Mouse (Mus musculus) hindbrain, embryonic 11.5 days (tissue): ENCODE results near the gene Ncam1. TPM values are rescaled to one million over a fixed set of nuclear protein-coding genes. Genes with fewer than 3 reads are reported as not detected.

Experiments used
- ATAC-seq: fragments of 200-750 bp; cut with Nextera tagmentation; 2 replicates; pipeline ENCODE4 v1.8.0; 2017; ENCODE audit warnings: mild to moderate bottlenecking, moderate TSS enrichment, moderate library complexity; ENCODE audit not compliant: low FRiP score
- DNase-seq: peaks from one replicate; pipeline ENCODE4 v3.0.0-alpha.2; 2015; ENCODE audit warnings: low spot score
- H3K27ac ChIP-seq: fragments of 300-500 bp; sonication (generic); 2 replicates; pipeline ENCODE4 v1.5.1; 2014; ENCODE audit warnings: mild to moderate bottlenecking, low read depth, low read length
- H3K27me3 ChIP-seq: fragments of 300-500 bp; sonication (generic); 2 replicates; pipeline ENCODE4 v1.6.1; 2014; ENCODE audit warnings: mild to moderate bottlenecking, low read length, moderate library complexity, mixed read lengths; ENCODE audit not compliant: control insufficient read depth, insufficient read depth
- H3K36me3 ChIP-seq: fragments of 300-500 bp; sonication (generic); 2 replicates; pipeline ENCODE4 v1.6.1; 2014; ENCODE audit warnings: mild to moderate bottlenecking, low read length, moderate library complexity, mixed read lengths; ENCODE audit not compliant: control insufficient read depth, insufficient read depth
- H3K4me1 ChIP-seq: fragments of 300-500 bp; sonication (generic); replicated peaks from 2 replicates; pipeline ENCODE4 v1.6.1; 2014; ENCODE audit warnings: low read length, mixed read lengths; ENCODE audit not compliant: control insufficient read depth, insufficient read depth
- H3K4me2 ChIP-seq: fragments of 300-500 bp; sonication (generic); replicated peaks from 2 replicates; pipeline ENCODE4 v1.6.1; 2014; ENCODE audit warnings: mild to moderate bottlenecking, low read depth, low read length
- H3K4me3 ChIP-seq: fragments of 300-500 bp; sonication (generic); 2 replicates; pipeline ENCODE4 v1.5.1; 2014; ENCODE audit warnings: low read depth, low read length
- H3K9ac ChIP-seq: fragments of 300-500 bp; sonication (generic); 2 replicates; pipeline ENCODE4 v1.6.1; 2014; ENCODE audit warnings: low read depth, low read length
- H3K9me3 ChIP-seq: fragments of 300-500 bp; sonication (generic); 2 replicates; pipeline ENCODE4 v1.6.1; 2016; ENCODE audit warnings: low read length; ENCODE audit not compliant: control insufficient read depth
- WGBS: fragments of 180-500 bp; shearing (Covaris S2); extraction: QIAGEN DNeasy Blood & Tissue Kit; methylation state at CpG from one replicate; pipeline ENCODE4 v1.1.7; 2014; 5-methylcytosine and 5-hydroxymethylcytosine counted together
- polyA plus RNA-seq: library from polyadenylated mRNA; unstranded; fragments of >200 nt; fragmentation: Nextera tagmentation; extraction: Ambion mirVana; gene quantifications from 2 replicates; pipeline ENCODE4 v1.2.1, GENCODE M21; 2014

Gene Ncam1
- polyA plus RNA-seq, 1 experiment from 2014 or later: 137 TPM

GRCm38 (mm10) chr9:49594876-49595634, 203.7 kb downstream of the Ncam1 start:
- peak; percentile 12 for DNase-seq
- no peak for ATAC-seq
- no peaks in the 10 kb centered on the region for H3K27me3 ChIP-seq
- no peaks in the 10 kb centered on the region for H3K9me3 ChIP-seq
- H3K4me1 ChIP-seq: no peaks in the 10 kb centered on the region; the same call in 1 of the 2 replicates
- H3K4me3 ChIP-seq: no peak overlapping the region
- H3K27ac ChIP-seq: peak overlapping the region; percentile 39
- no peak overlapping the region for H3K4me2 ChIP-seq
- H3K36me3 ChIP-seq: no peaks in the 10 kb centered on the region
- WGBS: 46% methylated on average over 7 of the region's 7 CpGs
- peak overlapping the region; percentile 7; the same call in 1 of the 2 replicates for H3K9ac ChIP-seq

- peak; percentile 40 for DNase-seq
- Histone ChIP-seq H3K9ac (no peak overlapping the region), H3K4me3 (no peak overlapping the region), H3K9me3 (no peaks in the 10 kb centered on the region), H3K27ac (no peak overlapping the region), H3K4me2 (no peak overlapping the region), H3K36me3 (no peaks in the 10 kb centered on the region), H3K4me1 (no peaks in the 10 kb centered on the region; the same call in 1 of the 2 replicates), H3K27me3 (no peaks in the 10 kb centered on the region)
- WGBS: 45% methylated on average over 10 of the region's 10 CpGs
- ATAC-seq: peak; percentile 54; the same call in 1 of the 2 replicates
Measured at GRCm38 (mm10) chr9:49593951-49594536, 204.7 kb downstream of the Ncam1 start.

GRCm38 (mm10) chr9:49592006-49592405, 206.7 kb downstream of the Ncam1 start:
- DNase-seq: no peak
- H3K36me3 ChIP-seq: no peaks in the 10 kb centered on the region
- H3K9ac ChIP-seq: no peak overlapping the region
- no peak overlapping the region for H3K27ac ChIP-seq
- H3K27me3 ChIP-seq: no peaks in the 10 kb centered on the region
- no peak for ATAC-seq
- H3K4me3 ChIP-seq: no peak overlapping the region
- WGBS: 66% methylated on average over 2 of the region's 2 CpGs
- no peaks in the 10 kb centered on the region for H3K9me3 ChIP-seq
- no peaks in the 10 kb centered on the region; the same call in 1 of the 2 replicates for H3K4me1 ChIP-seq
- H3K4me2 ChIP-seq: no peak overlapping the region

- peak; percentile 10 for DNase-seq
- no peaks in the 10 kb centered on the region for H3K27me3 ChIP-seq
- H3K4me2 ChIP-seq: no peak overlapping the region
- 43% methylated on average over 4 of the region's 4 CpGs for WGBS
- no peaks in the 10 kb centered on the region; the same call in 1 of the 2 replicates for H3K4me1 ChIP-seq
- ATAC-seq: no peak
- H3K36me3 ChIP-seq: no peaks in the 10 kb centered on the region
- no peak overlapping the region for H3K9ac ChIP-seq
- no peak overlapping the region for H3K27ac ChIP-seq
- no peak overlapping the region for H3K4me3 ChIP-seq
- H3K9me3 ChIP-seq: no peaks in the 10 kb centered on the region
Measured at GRCm38 (mm10) chr9:49590261-49590660, 208.5 kb downstream of the Ncam1 start.

GRCm38 (mm10) chr9:49577136-49577535, 221.6 kb downstream of the Ncam1 start:
- H3K4me3 ChIP-seq: no peak overlapping the region
- DNase-seq (no peak), ATAC-seq (no peak)
- H3K27me3 ChIP-seq: no peaks in the 10 kb centered on the region
- H3K9me3 ChIP-seq: no peaks in the 10 kb centered on the region
- H3K36me3 ChIP-seq: no peaks in the 10 kb centered on the region
- no peak overlapping the region for H3K27ac ChIP-seq
- H3K4me1 ChIP-seq: no peaks in the 10 kb centered on the region
- H3K9ac ChIP-seq: no peak overlapping the region
- 93% methylated on average over 4 of the region's 4 CpGs for WGBS
- no peak overlapping the region for H3K4me2 ChIP-seq

GRCm38 (mm10) chr9:49571695-49572510, 226.8 kb downstream of the Ncam1 start:
- Histone ChIP-seq H3K4me1 (peaks cover 12% of the 10 kb centered on the region; the same call in 1 of the 2 replicates), H3K9me3 (no peaks in the 10 kb centered on the region), H3K27me3 (no peaks in the 10 kb centered on the region), H3K9ac (no peak overlapping the region), H3K36me3 (peaks cover 6% of the 10 kb centered on the region; the same call in 1 of the 2 replicates), H3K4me3 (no peak overlapping the region), H3K4me2 (no peak overlapping the region), H3K27ac (0 out of 2 replicates have a peak overlapping the region, but pooled peaks have one; percentile 68)
- DNase-seq: peak; percentile 15
- ATAC-seq: no peak
- WGBS: 55% methylated on average over 9 of the region's 9 CpGs

- 49% methylated on average over 10 of the region's 10 CpGs for WGBS
- H3K9ac ChIP-seq: no peak overlapping the region
- no peaks in the 10 kb centered on the region for H3K27me3 ChIP-seq
- DNase-seq (peak; percentile 78), ATAC-seq (peak; percentile 72)
- peaks cover 12% of the 10 kb centered on the region; the same call in 1 of the 2 replicates for H3K4me1 ChIP-seq
- H3K4me2 ChIP-seq: no peak overlapping the region
- no peaks in the 10 kb centered on the region for H3K9me3 ChIP-seq
- peak overlapping the region; percentile 68 for H3K27ac ChIP-seq
- no peak overlapping the region for H3K4me3 ChIP-seq
- peaks cover 6% of the 10 kb centered on the region; the same call in 1 of the 2 replicates for H3K36me3 ChIP-seq
Measured at GRCm38 (mm10) chr9:49570731-49571694, 227.7 kb downstream of the Ncam1 start.
